Mouse (Mus musculus) large intestine, adult 2 months (tissue): ENCODE measurements around the gene Prox1. TPM values are rescaled to one million over a fixed set of nuclear protein-coding genes. Genes with fewer than 3 reads are reported as not detected.

ENCODE experiments used
- DNase-seq: peaks from one replicate; pipeline ENCODE4 v3.0.0-alpha.2; 2012; ENCODE audit warnings: low read depth, low spot score
- WGBS: fragments of 180-500 bp; shearing (Covaris S2); methylation state at CpG from one replicate; pipeline ENCODE4 v1.1.7; 2018; 5-methylcytosine and 5-hydroxymethylcytosine counted together
- polyA plus RNA-seq: library from polyadenylated mRNA; depleted of rRNA; stranded (reverse); fragments of >200 nt; gene quantifications from 2 replicates; pipeline ENCODE4 v1.2.3, GENCODE M21; 2012

The Prox1 gene
- polyA plus RNA-seq, 1 experiment, result 0.60 TPM

- 91% methylated on average over 6 of the region's 6 CpGs for WGBS
- no peak for DNase-seq
Measured at GRCm38 (mm10) chr1:190152603-190153002, 17.9 kb downstream of the Prox1 start.

GRCm38 (mm10) chr1:190149233-190149741 is 21.2 kb downstream of the Prox1 start:
- 64% methylated on average over 17 of the region's 17 CpGs for WGBS
- no peak for DNase-seq

DNA sequence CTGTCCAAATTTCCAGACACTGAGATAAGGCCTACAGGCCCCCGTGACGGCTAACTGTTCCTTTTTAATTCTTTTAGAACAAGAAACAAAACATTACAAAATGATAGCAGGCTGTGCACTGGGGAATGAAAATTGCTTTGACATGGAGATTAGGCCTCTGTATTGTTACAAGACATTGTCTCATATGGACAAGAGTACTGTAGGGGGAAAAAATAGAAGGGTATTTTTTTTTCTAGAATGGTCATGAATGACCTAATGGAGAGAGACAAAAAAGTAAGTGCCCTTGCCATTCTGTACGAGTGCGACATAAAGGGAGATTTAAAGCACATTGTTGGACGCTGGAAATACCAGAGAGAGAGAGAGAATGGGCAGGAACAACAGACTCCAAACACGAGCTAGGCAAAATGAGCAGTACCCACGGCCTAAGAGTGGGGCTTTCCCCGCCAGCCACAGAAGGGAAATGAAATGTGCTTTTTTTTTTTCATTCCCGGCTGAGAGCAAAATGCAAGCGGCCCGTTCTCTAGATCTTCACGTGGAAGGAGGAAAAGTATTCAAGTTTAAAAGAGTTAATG is 21.8 kb downstream of the Prox1 start:
- DNase-seq, result no peak
- WGBS, result 57% methylated on average over 12 of the region's 12 CpGs

GRCm38 (mm10) chr1:190147816-190148215 is 22.7 kb downstream of the Prox1 start:
- WGBS, result 35% methylated on average over 6 of the region's 6 CpGs
- no peak for DNase-seq

DNA sequence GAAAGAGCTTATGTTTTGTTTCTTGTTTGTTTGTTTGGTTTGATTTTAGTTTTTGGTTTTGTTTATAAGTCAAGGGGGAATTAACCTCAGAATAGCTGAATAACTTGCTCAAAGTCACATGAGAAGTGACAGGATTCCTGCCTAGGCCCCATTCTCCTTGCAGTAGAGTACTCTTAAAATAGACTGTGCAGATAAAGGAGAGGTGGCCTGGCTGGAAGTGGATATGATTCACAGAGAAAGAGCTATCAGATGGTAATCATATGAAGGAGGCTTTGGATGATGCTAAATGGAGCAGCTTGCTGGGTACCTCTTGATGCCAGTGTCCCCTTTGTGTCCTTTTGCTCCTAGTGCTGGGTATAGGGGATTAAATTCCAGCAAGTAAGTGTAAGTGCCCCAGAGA is 26.1 kb downstream of the Prox1 start:
- DNase-seq, result no peak

- 86% methylated on average over 9 of the region's 9 CpGs for WGBS
Measured at GRCm38 (mm10) chr1:190143593-190143992, 26.9 kb downstream of the Prox1 start.

DNA sequence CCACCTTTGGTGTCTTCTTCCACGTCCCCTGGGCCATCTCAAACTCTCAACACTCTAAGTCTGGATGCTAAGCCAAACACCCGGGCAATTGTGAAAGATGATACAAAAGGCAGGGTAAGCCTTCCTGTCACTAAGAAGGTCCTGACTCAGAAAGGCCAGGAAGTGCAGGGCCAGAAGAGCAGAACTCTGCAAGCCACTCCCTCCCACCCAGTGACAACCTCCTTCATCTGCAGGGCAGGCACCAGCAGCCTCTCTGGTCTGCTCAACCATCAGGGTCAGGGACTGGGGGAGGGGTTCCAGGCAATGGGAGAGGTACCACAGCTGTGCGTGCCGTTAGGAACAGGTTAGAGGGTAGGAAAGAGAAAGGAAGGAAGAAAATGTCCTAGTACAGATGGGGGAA is 27.9 kb downstream of the Prox1 start:
- no peak for DNase-seq
- 46% methylated on average over 4 of the region's 4 CpGs for WGBS

More at GRCm38 (mm10) chr1:190143593-190143992, 26.9 kb downstream of the Prox1 start:
- no peak for DNase-seq

GRCm38 (mm10) chr1:190140519-190140918 is 30.0 kb downstream of the Prox1 start:
- 85% methylated on average over 6 of the region's 6 CpGs for WGBS
- no peak for DNase-seq

- DNase-seq, result no peak
- whole genome bisulfite sequencing, result 88% methylated on average over 13 of the region's 13 CpGs
Measured at GRCm38 (mm10) chr1:190139711-190140405, 30.7 kb downstream of the Prox1 start.

DNA sequence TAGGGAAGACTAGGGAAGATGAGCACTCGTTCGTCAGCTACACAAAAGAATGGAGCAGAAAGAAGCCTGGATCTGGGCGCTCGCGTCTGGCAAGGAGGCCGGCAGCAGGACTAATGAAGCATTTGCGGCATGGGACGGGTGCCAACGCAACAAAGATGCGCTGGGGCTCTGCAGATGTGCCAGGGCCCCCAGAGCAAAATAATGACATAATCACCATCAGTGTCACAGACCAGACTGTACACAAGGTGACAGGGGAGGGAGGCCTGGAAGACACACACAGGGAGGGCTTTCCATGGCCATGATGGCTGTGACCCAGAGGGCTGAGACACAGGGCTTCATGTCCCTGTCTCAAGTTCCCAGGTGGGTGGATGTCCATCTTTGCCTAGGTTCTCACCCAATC is 32.6 kb downstream of the Prox1 start:
- WGBS, result 86% methylated on average over 10 of the region's 10 CpGs
- DNase-seq, result no peak

- 82% methylated on average over 4 of the region's 4 CpGs for WGBS
- DNase-seq, result no peak
Measured at GRCm38 (mm10) chr1:190132897-190133296, 37.6 kb downstream of the Prox1 start.

GRCm38 (mm10) chr1:190130888-190131287 is 39.6 kb downstream of the Prox1 start:
- 64% methylated on average over 4 of the region's 4 CpGs for WGBS
- DNase-seq, result no peak

- no peak for DNase-seq
- WGBS, result 45% methylated on average over 7 of the region's 7 CpGs
Measured at GRCm38 (mm10) chr1:190129553-190129952, 41.0 kb downstream of the Prox1 start.

DNA sequence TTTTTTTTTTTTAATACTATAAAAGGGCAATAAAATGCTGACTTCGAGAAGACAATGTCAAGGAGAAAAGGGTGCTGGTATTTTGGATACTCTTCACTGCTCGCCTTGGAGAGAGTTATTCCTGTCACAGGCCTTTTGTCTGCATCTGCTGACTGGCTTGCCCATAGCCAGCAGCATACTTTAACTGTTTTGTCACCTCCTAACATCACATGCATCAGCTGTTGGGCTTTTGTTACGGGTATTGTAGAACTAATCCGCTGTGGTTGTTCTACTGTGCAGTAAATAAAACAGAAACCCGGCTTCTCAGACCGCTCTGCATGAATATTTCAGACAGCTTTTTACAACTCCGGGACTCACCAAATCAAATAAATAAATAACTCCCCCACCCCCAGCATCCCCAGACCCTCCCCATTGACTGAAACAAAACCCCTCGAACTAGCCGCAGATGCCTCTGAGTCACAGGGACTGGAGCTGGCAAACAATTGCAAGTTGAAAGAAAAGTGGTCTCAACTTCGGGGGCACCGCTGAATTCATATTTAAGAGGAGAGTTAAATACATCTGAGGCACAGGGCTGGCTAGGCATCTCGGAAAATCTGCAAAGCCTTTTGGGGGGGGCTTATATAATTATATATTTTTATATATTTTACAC is 41.7 kb downstream of the Prox1 start:
- WGBS, result 42% methylated on average over 12 of the region's 12 CpGs
- no peak for DNase-seq

DNA sequence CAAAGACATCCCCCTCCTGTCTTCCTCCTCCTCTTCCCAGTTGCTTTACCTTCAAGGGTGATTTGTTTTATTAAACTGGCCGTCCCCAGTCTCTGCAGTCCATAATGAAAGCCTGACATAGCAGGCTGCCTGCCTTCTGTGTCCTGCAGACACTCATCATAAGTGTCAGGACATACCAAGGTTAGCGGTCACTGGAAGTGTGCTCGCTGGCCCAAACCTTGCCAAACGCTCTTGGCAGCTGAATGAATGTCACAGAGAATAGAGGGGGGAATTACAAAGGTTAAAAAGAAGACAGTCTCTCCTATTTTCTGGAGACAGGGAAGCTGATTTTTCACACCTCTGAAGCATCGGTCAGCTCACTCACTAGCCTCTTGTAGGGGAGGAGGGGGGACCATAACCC is 42.6 kb downstream of the Prox1 start:
- no peak for DNase-seq
- 64% methylated on average over 5 of the region's 5 CpGs for WGBS

GRCm38 (mm10) chr1:190127163-190127795 is 43.2 kb downstream of the Prox1 start:
- WGBS, result 71% methylated on average over 6 of the region's 6 CpGs
- DNase-seq, result no peak

- WGBS, result 67% methylated on average over 14 of the region's 14 CpGs
- DNase-seq, result no peak
Measured at GRCm38 (mm10) chr1:190124961-190125739, 45.4 kb downstream of the Prox1 start.

- 91% methylated on average over 13 of the region's 13 CpGs for WGBS
- no peak for DNase-seq
Measured at GRCm38 (mm10) chr1:190123404-190123803, 47.1 kb downstream of the Prox1 start.

GRCm38 (mm10) chr1:190115985-190116384 is 54.5 kb downstream of the Prox1 start:
- no peak for DNase-seq
- WGBS, result 71% methylated on average over 1 of the region's 1 CpGs

GRCm38 (mm10) chr1:190111741-190112140 is 58.8 kb downstream of the Prox1 start:
- no peak for DNase-seq
- 71% methylated on average over 6 of the region's 6 CpGs for WGBS
